Mouse (Mus musculus): ENCODE data around the gene Cdc123. TPM values are rescaled to one million over a fixed set of nuclear protein-coding genes. Genes with fewer than 3 reads are reported as not detected.
A peak's percentile ranks its signal among the peaks of the same experiment; 100 is the strongest.

Cdc123 gene
- total and polyA plus RNA-seq, 3 experiments, result 48.2 to 86.8 (median 79.3) TPM

DNA sequence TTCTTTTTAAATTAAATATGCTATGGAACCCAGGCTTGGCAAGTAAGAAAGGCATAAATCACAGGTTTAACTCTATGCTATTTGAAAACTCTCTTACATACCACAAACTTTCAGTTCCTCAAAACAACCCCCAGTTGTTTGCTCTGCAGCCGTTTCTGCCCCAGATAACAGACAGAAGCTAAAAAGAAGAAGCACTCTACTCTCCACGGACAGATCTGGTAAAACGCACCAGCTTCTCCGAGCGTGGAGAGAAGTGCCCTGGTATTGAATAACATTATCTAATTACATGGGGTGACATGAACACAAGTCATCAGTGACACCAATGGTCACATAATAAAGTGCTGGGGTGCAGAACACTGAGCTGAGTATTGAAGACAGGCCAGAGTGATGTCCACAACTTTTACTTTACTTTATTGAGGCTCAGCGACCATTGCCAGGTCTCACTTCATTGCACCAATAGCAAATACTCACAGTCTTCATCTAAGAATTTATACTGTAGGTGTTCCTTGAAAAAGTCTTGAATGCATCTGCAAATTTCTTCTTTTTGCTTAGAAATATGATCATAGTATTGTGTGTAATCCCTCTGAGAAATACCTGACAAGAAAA lies 40.4 kb downstream of the Cdc123 start:
- Histone ChIP-seq H3K4me1 (ENCODE audit: control insufficient read depth, insufficient read depth, low read length) (no peaks in the 10 kb centered on the region; the same call in 1 of the 2 replicates), H3K36me3 (ENCODE audit: control insufficient read depth, insufficient read depth, low read length) (no peaks in the 10 kb centered on the region; the same call in 1 of the 2 replicates), H3K9ac (ENCODE audit: low read depth, low read length) (no peak overlapping the region), H3K4me3 (no peak overlapping the region), H3K27ac (no peak overlapping the region), H3K27me3 (ENCODE audit: control insufficient read depth, insufficient read depth, low read length) (no peaks in the 10 kb centered on the region), H3K79me2 (replicated peaks; ENCODE audit: control insufficient read depth, insufficient read depth, low read length) (no peaks in the 10 kb centered on the region)
- 88% methylated on average over 6 of the region's 6 CpGs for WGBS
- intact Hi-C loops (cut with DNase I), result loop anchor here (5.0 to 10.0 kb wide), 3 partner anchors 90 to 720 kb away; partner anchors contain the start of gene Camk1d
- DNase-seq, result peak in 1 of 2 experiments; percentile 25
- TF ChIP-seq POLR2A (IDR thresholded peaks at IDR 0.05; ENCODE audit: insufficient read depth, low read depth, low read length) (no peak), CTCF (IDR thresholded peaks at IDR 0.05) (no peak), EP300 (IDR thresholded peaks at IDR 0.05; ENCODE audit: insufficient read depth, low read depth, low read length) (no peak)

DNA sequence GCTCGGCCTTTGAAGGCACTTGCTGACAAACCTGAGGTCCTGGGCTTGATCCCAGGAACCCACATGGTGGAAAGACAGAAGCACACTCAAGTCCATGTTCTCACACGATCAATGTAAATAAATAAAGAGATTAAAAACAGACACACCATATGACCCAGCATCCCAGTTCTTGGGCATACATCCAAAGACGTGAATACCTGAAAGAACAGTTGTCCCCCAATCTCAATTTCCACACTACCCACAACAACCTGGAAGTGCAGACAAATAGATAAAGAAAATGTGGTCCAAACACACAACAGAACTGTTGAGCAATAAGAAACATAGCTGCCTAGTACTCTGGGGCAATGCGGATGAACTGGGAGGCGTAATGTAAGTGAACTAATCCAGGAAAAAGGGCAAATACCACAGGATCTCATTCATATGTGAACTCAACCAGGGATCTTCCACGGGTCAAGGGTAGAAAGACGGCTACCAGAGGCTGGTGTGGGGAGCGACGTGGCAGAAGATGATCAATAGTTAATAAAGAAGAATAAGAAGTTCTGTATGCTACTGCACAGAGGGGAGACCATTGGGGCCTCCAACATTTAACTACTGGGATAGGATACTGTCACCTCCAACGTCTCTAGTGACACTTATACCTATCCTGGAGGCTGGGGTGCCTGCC lies 42.9 kb downstream of the Cdc123 start:
- 91% methylated on average over 10 of the region's 10 CpGs for WGBS

DNA sequence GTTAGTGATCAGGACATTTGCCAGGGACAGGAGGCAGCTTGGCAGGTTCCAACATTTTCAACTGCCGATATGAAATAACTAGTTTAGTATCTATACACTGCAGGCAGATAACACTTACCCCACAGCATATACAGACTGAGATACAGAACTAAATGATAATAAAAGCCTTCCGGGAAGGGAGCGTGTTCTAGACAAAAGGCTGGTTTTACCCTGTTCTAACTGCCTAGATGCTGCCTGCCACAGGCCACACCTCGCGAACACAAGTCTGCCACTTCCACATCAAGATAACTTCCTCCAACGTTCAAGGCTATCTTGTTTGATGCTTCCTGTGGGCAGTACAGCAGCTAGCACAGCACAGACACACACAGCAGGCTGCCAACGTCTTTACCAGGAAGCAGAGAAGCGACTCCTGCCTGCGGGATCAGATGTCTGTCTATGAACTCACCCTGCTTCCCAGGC lies 43.8 kb downstream of the Cdc123 start:
- no peak overlapping the region for H3K9ac ChIP-seq (ENCODE audit: low read depth, low read length)
- intact Hi-C loops (cut with DNase I), result loop anchor here (10.0 kb wide), 2 partner anchors 86 to 716 kb away; partner anchors contain the start of gene Camk1d
- TF ChIP-seq EP300 (IDR thresholded peaks at IDR 0.05; ENCODE audit: insufficient read depth, low read depth, low read length) (no peak), CTCF (IDR thresholded peaks at IDR 0.05) (no peak), POLR2A (IDR thresholded peaks at IDR 0.05; ENCODE audit: insufficient read depth, low read depth, low read length) (no peak)
- H3K27me3 ChIP-seq (ENCODE audit: control insufficient read depth, insufficient read depth, low read length), result no peaks in the 10 kb centered on the region
- H3K4me1 ChIP-seq (ENCODE audit: control insufficient read depth, insufficient read depth, low read length), result no peaks in the 10 kb centered on the region; the same call in 1 of the 2 replicates
- H3K27ac ChIP-seq, result no peak overlapping the region
- peak in 1 of 2 experiments; percentile 31 for DNase-seq
- WGBS, result 52% methylated on average over 9 of the region's 9 CpGs
- no peak overlapping the region for H3K4me3 ChIP-seq
- no peaks in the 10 kb centered on the region for H3K36me3 ChIP-seq (ENCODE audit: control insufficient read depth, insufficient read depth, low read length)
- no peaks in the 10 kb centered on the region for H3K79me2 ChIP-seq (replicated peaks; ENCODE audit: control insufficient read depth, insufficient read depth, low read length)

More for the DNA sequence above, 42.9 kb downstream of the Cdc123 start:
- intact Hi-C loops (cut with DNase I), result loop anchor here (10.0 kb wide), 2 partner anchors 87 to 717 kb away; partner anchors contain the start of gene Camk1d
- H3K27ac ChIP-seq, result no peak overlapping the region
- no peak for DNase-seq
- H3K27me3 ChIP-seq (ENCODE audit: control insufficient read depth, insufficient read depth, low read length), result no peaks in the 10 kb centered on the region
- no peaks in the 10 kb centered on the region for H3K79me2 ChIP-seq (replicated peaks; ENCODE audit: control insufficient read depth, insufficient read depth, low read length)
- TF ChIP-seq EP300 (IDR thresholded peaks at IDR 0.05; ENCODE audit: insufficient read depth, low read depth, low read length) (no peak), CTCF (IDR thresholded peaks at IDR 0.05) (no peak), POLR2A (IDR thresholded peaks at IDR 0.05; ENCODE audit: insufficient read depth, low read depth, low read length) (no peak)
- no peaks in the 10 kb centered on the region; the same call in 1 of the 2 replicates for H3K4me1 ChIP-seq (ENCODE audit: control insufficient read depth, insufficient read depth, low read length)
- H3K36me3 ChIP-seq (ENCODE audit: control insufficient read depth, insufficient read depth, low read length), result no peaks in the 10 kb centered on the region
- no peak overlapping the region for H3K4me3 ChIP-seq
- no peak overlapping the region for H3K9ac ChIP-seq (ENCODE audit: low read depth, low read length)

DNA sequence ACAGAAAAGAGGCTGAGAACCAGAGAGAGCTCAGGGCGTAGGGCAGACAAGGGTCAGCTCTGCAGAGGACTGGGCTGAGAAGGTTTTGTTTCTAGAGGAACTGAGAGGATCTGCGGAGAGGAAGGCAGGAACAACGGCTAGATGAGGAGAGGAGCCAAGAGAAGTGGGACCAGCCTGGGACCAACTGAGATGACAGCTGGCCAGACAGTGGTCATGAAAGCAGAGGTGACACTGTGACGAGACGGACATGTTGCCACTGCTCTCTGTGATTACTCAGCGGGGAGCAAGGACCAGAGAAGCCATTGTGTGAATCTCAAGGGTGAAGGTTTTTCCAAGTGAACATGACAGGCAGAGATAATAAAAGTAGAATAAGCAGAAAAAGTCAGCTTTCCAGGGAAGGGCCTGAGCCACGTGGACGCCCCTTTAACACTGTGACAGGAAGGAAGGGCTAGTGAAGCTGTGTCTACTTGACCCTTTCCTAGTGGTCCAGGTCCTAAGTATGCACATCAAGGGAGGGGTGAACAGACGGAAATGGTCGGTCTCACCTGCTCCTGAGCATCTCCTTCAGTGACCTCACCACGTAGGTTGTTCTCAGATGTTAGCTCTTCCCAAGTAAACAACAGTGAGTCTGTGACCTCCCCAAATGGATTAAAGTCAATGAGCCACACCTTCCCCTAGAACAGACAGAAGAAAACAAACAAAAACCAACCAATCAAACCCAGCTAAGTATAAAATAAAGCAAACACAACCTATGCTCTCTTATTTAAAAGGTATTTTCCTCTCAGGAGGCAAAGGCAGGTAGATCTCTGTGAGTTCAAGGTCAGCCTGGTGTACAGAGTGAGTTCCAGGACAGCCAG lies 46.9 kb downstream of the Cdc123 start:
- Histone ChIP-seq H3K9ac (ENCODE audit: low read depth, low read length) (no peak overlapping the region), H3K27ac (no peak overlapping the region), H3K27me3 (ENCODE audit: control insufficient read depth, insufficient read depth, low read length) (no peaks in the 10 kb centered on the region), H3K79me2 (replicated peaks; ENCODE audit: control insufficient read depth, insufficient read depth, low read length) (no peaks in the 10 kb centered on the region), H3K36me3 (ENCODE audit: control insufficient read depth, insufficient read depth, low read length) (no peaks in the 10 kb centered on the region), H3K4me1 (ENCODE audit: control insufficient read depth, insufficient read depth, low read length) (no peaks in the 10 kb centered on the region; the same call in 1 of the 2 replicates), H3K4me3 (no peak overlapping the region)
- 71% methylated on average over 11 of the region's 11 CpGs for WGBS
- no peak for DNase-seq
- TF ChIP-seq POLR2A (IDR thresholded peaks at IDR 0.05; ENCODE audit: insufficient read depth, low read depth, low read length) (no peak), EP300 (IDR thresholded peaks at IDR 0.05; ENCODE audit: insufficient read depth, low read depth, low read length) (no peak), CTCF (IDR thresholded peaks at IDR 0.05) (no peak)
- intact Hi-C loops (cut with DNase I), result no loop called here

DNA sequence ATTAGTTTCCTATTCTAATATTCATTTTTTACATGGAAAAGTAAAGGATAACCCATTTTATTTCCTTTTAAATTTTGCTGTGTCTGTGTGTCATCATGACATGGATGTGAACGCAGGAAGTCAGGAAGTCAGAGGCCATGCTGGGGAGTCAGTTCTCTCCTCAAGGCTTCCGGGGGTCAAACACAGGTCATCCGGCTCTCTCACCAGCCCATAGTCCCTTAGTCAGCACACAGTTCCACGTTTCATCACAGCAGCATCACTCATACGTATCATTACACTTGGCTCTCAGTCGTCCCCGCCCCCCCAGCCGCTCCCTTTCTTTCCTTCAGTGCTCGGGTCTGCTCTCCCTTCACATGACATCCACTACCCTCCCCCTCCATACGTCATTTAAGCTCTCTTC lies 51.2 kb downstream of the Cdc123 start:
- DNase-seq, result no peak
- Histone ChIP-seq H3K27me3 (ENCODE audit: control insufficient read depth, insufficient read depth, low read length) (no peaks in the 10 kb centered on the region), H3K36me3 (ENCODE audit: control insufficient read depth, insufficient read depth, low read length) (no peaks in the 10 kb centered on the region), H3K9ac (ENCODE audit: low read depth, low read length) (no peak overlapping the region), H3K27ac (no peak overlapping the region), H3K4me3 (no peak overlapping the region), H3K79me2 (replicated peaks; ENCODE audit: control insufficient read depth, insufficient read depth, low read length) (no peaks in the 10 kb centered on the region), H3K4me1 (ENCODE audit: control insufficient read depth, insufficient read depth, low read length) (no peaks in the 10 kb centered on the region)
- intact Hi-C loops (cut with DNase I), result no loop called here
- TF ChIP-seq POLR2A (IDR thresholded peaks at IDR 0.05; ENCODE audit: insufficient read depth, low read depth, low read length) (no peak), CTCF (IDR thresholded peaks at IDR 0.05) (no peak), EP300 (IDR thresholded peaks at IDR 0.05; ENCODE audit: insufficient read depth, low read depth, low read length) (no peak)
- WGBS, result 85% methylated on average over 10 of the region's 10 CpGs
